Mouse (Mus musculus): ENCODE data around the gene Pgbd5.

Pgbd5 gene

GRCm38 (mm10) chr8:124346852-124347523 is 92.5 kb downstream of the Pgbd5 start:
- DNase-seq (ENCODE audit: low read depth) = peak; percentile 41

DNA sequence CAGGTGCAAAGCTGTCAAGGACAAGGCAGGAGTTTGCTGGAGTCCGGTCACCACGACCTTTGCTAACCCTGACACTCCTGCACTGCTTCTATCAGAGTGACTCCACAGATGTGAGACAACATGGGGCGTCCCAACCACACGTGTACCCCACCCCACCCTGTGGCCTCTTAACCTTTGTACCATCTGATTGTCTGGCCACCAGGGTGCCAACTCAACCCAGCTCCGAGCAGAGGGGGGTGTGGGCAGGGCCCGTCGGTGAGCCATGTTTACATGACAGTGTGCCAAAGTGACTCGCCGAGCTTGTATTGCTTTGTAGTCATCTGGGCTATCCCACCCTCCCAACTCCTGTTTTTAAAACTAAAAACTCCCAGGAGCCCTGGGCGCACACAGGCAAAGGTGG is 94.4 kb downstream of the Pgbd5 start:
- DNase-seq (ENCODE audit: low read depth) = peak; percentile 41

- no peak for DNase-seq (ENCODE audit: low read depth)
Measured at GRCm38 (mm10) chr8:124343991-124344390, 95.5 kb downstream of the Pgbd5 start.

DNA sequence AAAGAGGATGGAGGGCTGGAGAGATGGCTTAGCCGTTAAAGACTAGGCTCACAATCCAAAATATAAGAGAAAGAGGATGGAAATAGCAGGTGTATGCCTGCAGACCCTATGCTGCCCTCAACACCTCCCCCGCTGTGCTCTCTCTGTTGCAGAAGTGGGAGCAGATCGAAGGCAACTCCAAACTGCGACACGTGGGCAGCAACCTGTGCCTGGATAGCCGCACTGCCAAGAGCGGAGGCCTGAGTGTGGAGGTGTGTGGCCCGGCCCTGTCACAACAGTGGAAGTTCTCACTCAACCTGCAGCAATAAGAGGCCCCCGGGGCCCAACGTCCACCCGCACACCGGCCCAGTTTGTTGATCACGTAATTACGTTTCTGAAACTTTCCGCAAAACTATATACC is 96.3 kb downstream of the Pgbd5 start:
- no peak for DNase-seq (ENCODE audit: low read depth)

DNA sequence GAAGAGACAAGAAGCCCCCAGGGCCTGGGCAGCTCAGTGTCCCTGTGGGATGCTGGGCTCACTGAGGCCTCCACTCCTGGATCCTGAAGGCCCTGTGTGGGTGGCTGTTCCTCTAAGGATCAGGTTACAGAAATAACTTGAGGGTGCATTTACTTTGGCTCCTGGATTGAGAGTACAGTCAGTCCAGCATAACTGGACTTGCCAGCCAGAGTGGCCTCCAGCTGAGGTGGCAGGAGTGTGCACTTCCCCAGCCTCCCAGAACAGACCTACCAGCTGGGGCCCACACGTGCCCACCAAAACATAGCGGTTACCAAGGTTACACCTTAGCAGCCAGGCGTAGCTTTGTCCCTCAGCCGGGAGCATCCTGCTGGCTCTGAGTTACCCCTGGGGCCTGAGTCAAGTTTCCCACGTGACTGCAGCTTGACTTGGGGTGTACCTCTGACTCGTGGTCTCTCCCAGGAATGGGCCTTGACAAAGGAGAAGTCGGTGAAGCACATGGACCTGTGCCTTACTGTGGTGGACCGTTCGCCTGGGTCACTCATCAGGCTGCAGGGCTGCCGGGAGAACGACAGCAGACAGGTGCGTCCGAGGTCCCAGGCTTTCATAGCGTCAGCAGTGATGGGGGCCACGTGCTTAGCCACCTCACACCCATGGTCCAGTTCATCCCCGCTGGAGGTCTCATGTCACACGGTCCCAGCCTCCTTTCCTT is 98.9 kb downstream of the Pgbd5 start:
- peak; percentile 71 for DNase-seq (ENCODE audit: low read depth)

- no peak for DNase-seq (ENCODE audit: low read depth)
Measured at GRCm38 (mm10) chr8:124339742-124340141, 99.7 kb downstream of the Pgbd5 start.

- DNase-seq (ENCODE audit: low read depth) = no peak
Measured at GRCm38 (mm10) chr8:124336302-124336701, 103.2 kb downstream of the Pgbd5 start.

GRCm38 (mm10) chr8:124331706-124332105 is 107.8 kb downstream of the Pgbd5 start:
- no peak for DNase-seq (ENCODE audit: low read depth)

DNA sequence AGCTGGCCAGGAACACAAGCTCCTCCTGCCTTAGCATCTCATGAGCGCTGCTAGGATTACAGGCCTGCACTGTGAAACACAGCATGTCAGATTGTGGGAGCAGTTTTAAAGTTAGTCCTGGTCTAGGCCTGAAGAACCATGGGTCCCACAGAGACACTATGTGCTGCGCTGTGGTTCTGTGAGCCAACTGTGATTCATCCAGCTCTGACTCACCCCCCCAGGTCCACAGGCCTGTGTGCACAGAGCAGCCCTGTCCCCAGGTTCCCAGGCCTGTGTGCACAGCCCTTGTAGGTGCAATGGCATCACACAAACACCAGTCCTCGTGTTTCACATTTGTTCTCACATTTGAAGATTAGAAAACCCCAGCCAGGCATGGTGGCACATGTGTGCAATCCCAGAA is 108.4 kb downstream of the Pgbd5 start:
- peak; percentile 64 for DNase-seq (ENCODE audit: low read depth)

- no peak for DNase-seq (ENCODE audit: low read depth)
Measured at GRCm38 (mm10) chr8:124330433-124330832, 109.0 kb downstream of the Pgbd5 start.

- DNase-seq (ENCODE audit: low read depth) = no peak
Measured at GRCm38 (mm10) chr8:124329690-124330089, 109.8 kb downstream of the Pgbd5 start.

DNA sequence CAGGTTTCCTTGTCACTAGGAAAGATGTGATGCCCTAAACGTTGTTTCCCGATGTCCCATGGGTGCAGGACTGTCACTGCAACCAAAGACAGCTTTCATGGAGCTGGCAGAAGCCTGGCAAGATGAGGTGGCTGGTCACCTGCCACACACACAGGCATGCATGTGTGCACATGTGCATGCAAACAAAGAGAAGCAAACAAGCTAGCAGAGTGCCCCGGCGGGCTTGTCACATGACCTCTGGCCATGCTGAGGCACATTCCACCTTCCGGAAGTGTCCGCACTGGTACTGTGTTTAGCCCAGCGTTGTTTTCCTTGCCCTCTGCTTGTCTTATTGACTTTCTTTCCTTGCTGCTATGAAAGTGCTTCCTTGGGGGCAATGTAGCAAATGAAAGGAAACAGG is 111.2 kb downstream of the Pgbd5 start:
- DNase-seq (ENCODE audit: low read depth) = no peak

- no peak for DNase-seq (ENCODE audit: low read depth)
Measured at GRCm38 (mm10) chr8:124323356-124323755, 116.1 kb downstream of the Pgbd5 start.

- DNase-seq (ENCODE audit: low read depth) = no peak
Measured at GRCm38 (mm10) chr8:124321227-124321840, 118.1 kb downstream of the Pgbd5 start.

GRCm38 (mm10) chr8:124319316-124319652 is 120.2 kb downstream of the Pgbd5 start:
- DNase-seq (ENCODE audit: low read depth) = no peak
